Mouse (Mus musculus) mouse embryonic stem cell (cell line): ENCODE measurements around the gene Zmiz2.
"Not testable (repeated sequence)": the region's sequence is repeated elsewhere in the genome, so short reads cannot be mapped to it uniquely, and the experiment has no call there.

Experiments used
- in situ Hi-C, 2 experiments: fragments of 300-500 bp; cut with MboI; formaldehyde crosslinking; loops; 1 replicate in 1 of 2; 3 replicates in 1 of 2; pipeline ENCODE4 v1.14.3; 2019 to 2020; ENCODE audit warnings: low sequenced_read_pairs in 2 of 2, low pct_unique_long_range_greater_than_20kb in 1 of 2, mixed read lengths in 1 of 2; ENCODE audit not compliant: unreplicated experiment in 1 of 2

Gene Zmiz2

GRCm38 (mm10) chr11:6388726-6389413, at the start of gene Zmiz2:
Gene Zmiz2, plus strand, starts transcription at chr11:6389074.
- in situ Hi-C loops, result no loop called here

DNA sequence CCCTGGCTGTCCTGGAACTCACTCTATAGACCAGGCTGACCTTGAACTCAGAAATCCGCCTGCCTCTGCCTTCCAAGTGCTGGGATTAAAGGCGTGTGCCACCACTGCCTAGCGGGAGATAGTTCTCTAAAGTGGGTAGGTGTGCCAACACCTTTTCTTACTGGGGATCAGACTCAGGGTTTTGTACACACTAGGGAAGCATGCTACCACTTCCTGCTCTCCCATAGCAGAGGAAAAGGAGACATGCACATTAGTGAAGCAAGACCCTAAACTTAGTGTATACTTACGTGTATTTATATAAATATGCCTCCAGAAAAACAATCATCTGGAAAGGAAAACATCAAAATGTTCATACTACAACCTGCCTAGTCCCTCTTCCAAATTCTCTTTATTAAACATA, 42.9 kb upstream of the Zmiz2 start:
- in situ Hi-C loops, result no loop called here

GRCm38 (mm10) chr11:6346966-6347365, 41.9 kb upstream of the Zmiz2 start:
- in situ Hi-C loops, result no loop called here

- in situ Hi-C loops, result no loop called here
These were observed 40.1 kb upstream of the Zmiz2 start for GRCm38 (mm10) chr11:6348681-6349200.

DNA sequence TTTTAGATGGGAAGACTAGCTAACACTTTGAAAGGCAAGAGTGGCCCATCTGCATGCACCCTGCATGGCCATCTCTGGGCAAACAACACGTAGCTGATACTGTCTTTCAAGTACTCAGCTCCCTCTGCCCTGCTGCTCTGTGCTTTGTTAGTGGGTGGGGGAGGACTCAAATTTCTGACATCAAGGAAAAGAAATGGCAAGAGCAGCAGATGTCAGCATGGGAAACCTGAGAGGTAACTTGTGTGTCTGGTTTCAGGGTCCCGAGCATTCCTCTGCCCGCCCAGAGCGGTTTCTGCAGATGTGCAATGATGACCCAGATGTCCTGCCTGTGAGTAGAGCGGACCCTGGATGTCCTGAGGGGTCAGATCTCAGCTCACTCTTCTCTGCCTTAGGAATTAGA, 39.3 kb upstream of the Zmiz2 start:
- in situ Hi-C loops, result no loop called here

GRCm38 (mm10) chr11:6355106-6355505, 33.8 kb upstream of the Zmiz2 start:
- in situ Hi-C loops, result no loop called here

GRCm38 (mm10) chr11:6364581-6365275, 24.1 kb upstream of the Zmiz2 start:
- in situ Hi-C loops, result no loop called here

- in situ Hi-C loops, result no loop called here
These were observed 23.0 kb upstream of the Zmiz2 start for GRCm38 (mm10) chr11:6365885-6366284.

- in situ Hi-C loops, result no loop called here
These were observed 22.4 kb upstream of the Zmiz2 start for GRCm38 (mm10) chr11:6366434-6366833.

GRCm38 (mm10) chr11:6367156-6367555, 21.7 kb upstream of the Zmiz2 start:
- in situ Hi-C loops, result no loop called here

- in situ Hi-C loops, result not testable (repeated sequence)
These were observed 20.9 kb upstream of the Zmiz2 start for GRCm38 (mm10) chr11:6367986-6368385.

DNA sequence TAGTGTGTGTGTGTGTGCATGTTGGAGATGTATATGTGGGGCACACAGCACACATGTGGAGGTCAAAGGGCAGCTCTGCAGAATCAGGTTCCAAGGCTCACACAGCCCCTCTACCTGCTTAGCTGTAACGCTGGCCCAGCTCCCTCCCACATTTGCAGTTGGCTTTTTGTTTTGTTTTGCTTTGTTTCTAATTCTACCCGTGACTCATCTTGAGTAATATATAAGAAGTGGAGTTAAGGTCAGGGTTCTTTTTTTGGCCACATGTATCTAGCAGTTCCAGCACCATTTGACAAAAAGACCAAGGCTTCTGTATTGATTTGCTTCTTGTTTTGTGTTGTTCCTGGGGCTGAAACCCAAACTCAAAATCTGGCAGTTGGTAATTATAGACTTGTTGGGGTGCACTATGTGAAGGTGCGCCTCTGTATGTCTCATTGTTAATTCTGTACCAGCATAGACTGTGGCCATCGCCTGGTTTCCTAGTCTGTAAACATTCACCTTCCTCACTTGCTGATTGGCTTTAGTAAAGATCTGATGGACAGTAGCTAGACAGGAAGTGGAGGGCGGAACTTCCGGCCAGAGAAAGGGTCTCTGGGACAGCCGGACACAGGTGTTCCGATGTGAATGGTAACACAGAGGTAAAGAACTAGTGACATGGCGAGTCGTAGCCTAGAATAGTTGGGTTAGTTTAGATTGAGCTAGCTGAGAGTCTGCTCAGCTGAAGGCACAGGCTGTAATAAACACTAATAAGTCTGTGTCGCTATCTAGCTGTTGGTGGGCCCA, 17.3 kb upstream of the Zmiz2 start:
- in situ Hi-C loops, result no loop called here

- in situ Hi-C loops, result no loop called here
These were observed 16.1 kb upstream of the Zmiz2 start for GRCm38 (mm10) chr11:6372784-6373183.

GRCm38 (mm10) chr11:6380916-6381315, 8.0 kb upstream of the Zmiz2 start:
- in situ Hi-C loops, result no loop called here

DNA sequence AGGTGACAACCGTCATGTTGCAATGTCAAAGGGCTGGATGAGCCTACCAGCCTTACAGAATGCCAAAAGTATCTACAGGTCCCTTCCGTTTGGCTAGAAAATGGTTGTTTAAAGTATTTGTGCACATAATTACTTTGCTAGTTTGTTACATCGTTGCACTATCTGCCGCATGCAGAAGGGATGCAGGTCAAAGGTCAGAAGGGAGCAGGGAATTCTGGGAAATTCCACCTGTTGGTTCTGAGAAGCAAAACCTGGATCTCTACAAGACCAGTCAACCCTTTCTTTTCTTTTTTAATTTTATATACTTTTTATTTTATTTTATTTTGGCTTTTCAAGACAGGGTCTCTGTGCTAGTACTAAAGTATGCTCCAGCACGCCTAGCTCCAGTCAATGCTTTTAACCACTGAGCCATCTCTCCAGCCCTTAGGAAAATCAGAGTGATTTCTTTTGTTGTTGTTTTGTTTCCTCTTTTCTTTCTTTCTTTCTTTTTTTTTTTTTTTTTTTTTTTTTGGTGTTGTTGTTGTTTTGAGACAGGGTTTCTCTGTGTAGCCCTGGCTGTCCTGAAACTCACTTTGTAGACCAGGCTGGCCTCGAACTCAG, 648 bp upstream of the Zmiz2 start:
- in situ Hi-C loops, result no loop called here

DNA sequence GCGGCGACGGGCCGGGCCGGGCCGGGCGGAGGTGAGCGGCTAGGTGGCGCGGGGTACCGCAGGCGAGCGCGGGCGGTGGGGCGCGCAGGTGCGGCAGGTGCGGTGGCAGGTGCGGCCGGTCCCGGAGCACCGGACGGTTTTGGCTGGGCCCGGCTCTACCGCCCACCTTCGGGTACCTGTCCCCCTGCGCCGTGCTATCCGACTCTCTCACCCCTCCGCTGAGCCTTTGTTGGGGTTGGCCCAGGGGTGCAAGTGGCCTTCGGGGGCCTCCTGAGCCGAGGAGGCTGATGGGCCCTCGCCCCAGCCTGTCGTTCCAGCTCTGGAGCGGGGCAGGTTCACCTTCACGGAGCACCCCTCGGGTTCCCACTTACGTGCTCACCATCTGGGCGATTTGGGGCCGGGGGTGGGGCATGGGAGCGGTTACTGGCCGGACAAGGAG, 628 bp downstream of the Zmiz2 start:
- in situ Hi-C loops, result no loop called here

DNA sequence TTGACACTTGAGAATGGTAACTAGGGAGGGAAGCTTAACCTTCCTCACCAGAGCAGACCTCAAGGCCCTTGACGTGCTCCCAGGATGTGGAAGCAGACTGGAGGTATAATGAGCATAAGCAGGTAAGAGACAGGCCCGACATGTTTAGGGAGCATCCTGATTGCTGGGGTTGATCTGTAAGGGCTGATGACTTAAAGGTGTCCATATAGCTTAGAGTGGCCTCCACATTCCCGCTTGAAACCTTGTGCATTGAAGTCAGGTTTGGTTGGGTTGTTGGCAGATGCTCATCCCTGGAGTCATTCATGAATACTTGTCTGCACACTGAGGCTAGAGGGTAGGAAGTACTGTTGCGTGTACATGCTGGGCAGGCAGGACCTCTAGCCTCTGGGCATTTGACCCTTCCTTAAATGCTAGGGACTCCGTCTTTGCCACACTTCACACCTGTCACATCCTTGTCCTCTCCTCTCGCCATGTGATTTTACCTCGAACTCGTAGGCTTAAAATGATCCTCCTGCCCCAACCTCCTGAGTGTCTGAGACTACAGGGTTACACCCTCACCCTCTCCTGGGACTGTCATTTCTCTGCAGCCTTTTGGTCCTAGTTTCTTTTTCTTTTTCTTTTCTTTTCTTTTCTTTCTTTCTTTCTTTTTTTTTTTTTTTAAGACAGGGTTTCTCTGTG, 1.6 kb downstream of the Zmiz2 start:
- in situ Hi-C loops, result no loop called here

- in situ Hi-C loops, result no loop called here
These were observed 2.8 kb downstream of the Zmiz2 start for GRCm38 (mm10) chr11:6391516-6392276.
